12 mouse cellular contexts compared by ENCODE assay signal in the genomic region with DNA sequence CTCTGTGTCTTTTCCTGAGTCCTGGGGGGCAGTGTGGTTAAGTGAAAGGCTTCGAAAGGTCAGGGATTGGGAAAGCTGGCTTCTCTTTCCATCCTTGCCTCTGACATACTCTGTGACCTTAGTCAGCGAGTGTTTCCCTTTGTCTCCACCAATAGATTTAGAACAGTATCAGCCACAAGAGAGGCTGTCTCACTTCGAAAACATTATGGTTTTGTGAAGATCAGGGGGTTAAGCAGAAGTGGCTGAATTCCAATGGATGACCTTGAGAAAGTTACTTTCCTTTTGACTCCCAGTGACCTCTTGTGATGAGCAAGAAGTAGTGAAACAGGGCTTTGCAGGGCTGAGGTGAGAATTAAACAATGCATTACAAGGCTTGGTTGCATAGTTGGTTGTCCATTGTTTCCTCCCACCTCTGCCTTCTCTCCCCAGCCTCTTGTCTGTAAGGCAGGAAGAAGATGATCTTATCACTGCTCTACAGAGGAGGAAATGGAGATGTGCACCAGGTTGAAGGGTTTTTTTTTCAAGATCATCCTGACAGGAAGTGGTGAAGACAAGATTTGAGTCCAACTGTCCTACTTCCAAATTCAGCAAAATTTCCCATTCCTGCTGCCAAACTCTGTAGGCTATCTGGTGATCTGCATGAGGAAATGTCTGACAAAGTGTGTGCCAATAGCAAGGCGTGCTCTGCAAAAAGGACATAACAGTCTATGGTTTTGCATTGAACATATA. TPM values are rescaled to one million over a fixed set of nuclear protein-coding genes. Genes with fewer than 3 reads are reported as not detected.
DNase-seq lines count a peak whose midpoint lies in the region; ATAC-seq and TF ChIP-seq lines count a peak whose summit lies in the region.
"Had no signal": no experiment of that assay in that cellular context is flagged by ENCODE, and none has a peak within 500 bp of the region (broad histone marks: within the 10 kb centered on the region; RNA-seq: fewer than 3 reads in every experiment).

No protein-coding gene starts in this region.

- H3K9ac ChIP-seq in lung, embryonic 14.5 days: no peak overlapping the region
- H3K9ac ChIP-seq in forebrain, postnatal 0 days: no peak overlapping the region

- TF ChIP-seq CTCF in lung, embryonic 14.5 days (IDR thresholded peaks at IDR 0.05; ENCODE audit: low read depth): no peak
- no peak for TF ChIP-seq CTCF in forebrain, postnatal 0 days (IDR thresholded peaks at IDR 0.05; ENCODE audit: low read depth)

- no peaks in the 10 kb centered on the region for H3K9me3 ChIP-seq in lung, embryonic 14.5 days (ENCODE audit: low read depth, low read length)
- no peaks in the 10 kb centered on the region for H3K9me3 ChIP-seq in forebrain, postnatal 0 days (ENCODE audit: low read length)

- ATAC-seq in lung, embryonic 14.5 days (ENCODE audit: insufficient read depth): no peak
- no peak for ATAC-seq in forebrain, postnatal 0 days
- ATAC-seq: midbrain, embryonic 16.5 days had no signal

- H3K4me1 ChIP-seq in lung, embryonic 14.5 days (ENCODE audit: insufficient read depth): no peaks in the 10 kb centered on the region
- H3K4me1 ChIP-seq in forebrain, postnatal 0 days (ENCODE audit: insufficient read depth): no peaks in the 10 kb centered on the region

- H3K4me3 ChIP-seq in lung, embryonic 14.5 days (ENCODE audit: low read depth, low read length): no peak overlapping the region
- H3K4me3 ChIP-seq in forebrain, postnatal 0 days (ENCODE audit: low read depth, low read length): no peak overlapping the region

- H3K4me2 ChIP-seq in lung, embryonic 14.5 days: no peak overlapping the region
- no peak overlapping the region for H3K4me2 ChIP-seq in forebrain, postnatal 0 days (ENCODE audit: low read depth)

- no peak overlapping the region for H3K27ac ChIP-seq in lung, embryonic 14.5 days (ENCODE audit: low read depth)
- H3K27ac ChIP-seq in forebrain, postnatal 0 days (ENCODE audit: low read depth, low read length): no peak overlapping the region

- WGBS in lung, embryonic 14.5 days: 81% methylated on average over 4 of the region's 4 CpGs
- WGBS in forebrain, postnatal 0 days: 86% methylated on average over 4 of the region's 4 CpGs

- no peaks in the 10 kb centered on the region for H3K27me3 ChIP-seq in lung, embryonic 14.5 days (ENCODE audit: insufficient read depth, low read length)
- no peaks in the 10 kb centered on the region for H3K27me3 ChIP-seq in forebrain, postnatal 0 days (ENCODE audit: insufficient read depth, low read length)
- H3K27me3 ChIP-seq: CH12.LX had no signal

- H3K36me3 ChIP-seq in lung, embryonic 14.5 days (ENCODE audit: insufficient read depth): no peaks in the 10 kb centered on the region
- no peaks in the 10 kb centered on the region for H3K36me3 ChIP-seq in forebrain, postnatal 0 days (ENCODE audit: insufficient read depth)

- peak; percentile 4 to 8 for DNase-seq in cerebellum, postnatal 14 days
- no peak for DNase-seq in cerebellum, adult 8-10 months
- DNase-seq in lung, embryonic 14.5 days: peak; percentile 8
- no peak for DNase-seq in lung, postnatal 25 days (ENCODE audit: low spot score)
- peak; percentile 13 for DNase-seq in fat pad, adult 2 months (ENCODE audit: extremely low read depth, low read depth, low spot score)
- peak; percentile 53 for DNase-seq in naive thymus-derived CD4-positive, alpha-beta T cell, adult 2 months (ENCODE audit: low read depth)
- DNase-seq in urinary bladder, postnatal 36 days (ENCODE audit: low spot score in 2 of 2): no peak
- DNase-seq in forebrain, postnatal 0 days: no peak
- DNase-seq: adrenal gland, postnatal 36 days; embryo, embryonic 11 days had no signal

RNA-seq across cellular contexts. Expression of a gene that starts 11.7 kb away (rescaled TPM):
- 9.1 and 9.7 TPM in 2 replicates for polyA plus RNA-seq in lung, embryonic 14.5 days (2014; fragmentation: Nextera tagmentation; extraction: Ambion mirVana)
- 7.9 and 9.0 TPM in 2 replicates for total RNA-seq in forebrain, postnatal 0 days (2014; rRNA removed)
- polyA plus RNA-seq in forebrain, postnatal 0 days (2015; fragmentation: Nextera tagmentation; extraction: Ambion mirVana): 4.6 and 7.7 TPM in 2 replicates

Comparison
In these comparisons a context has a peak if more than half of its experiments do, and no peak if none do; other contexts are left out.
1. DNase-seq: peak in cerebellum, postnatal 14 days (2 of 2), lung, embryonic 14.5 days (single experiment), fat pad, adult 2 months (single experiment) and naive thymus-derived CD4-positive, alpha-beta T cell, adult 2 months (single experiment); none in cerebellum, adult 8-10 months (single experiment), lung, postnatal 25 days (single experiment), urinary bladder, postnatal 36 days (0 of 2) and forebrain, postnatal 0 days (single experiment).